ENCODE assay signal across 9 mouse cellular contexts in the genomic region with DNA sequence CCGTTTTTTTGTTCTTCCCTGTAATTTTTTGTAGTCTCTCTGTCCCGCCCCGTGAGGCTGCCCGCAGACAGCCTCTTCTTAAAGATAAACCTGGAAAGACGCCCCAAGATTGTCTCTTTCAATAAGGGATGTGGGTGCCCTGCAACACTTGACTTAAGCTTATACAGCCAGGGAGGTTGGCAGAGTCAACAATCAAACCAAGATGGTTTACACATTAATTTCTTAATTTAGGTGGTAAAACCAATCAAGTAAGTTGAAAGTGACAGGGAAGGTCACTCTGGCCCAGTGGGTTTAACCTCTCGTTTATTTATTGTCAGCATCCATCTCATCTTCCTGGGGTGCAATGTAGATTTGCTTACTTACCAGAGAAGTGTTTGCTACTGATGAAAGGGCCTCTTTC. TPM values are rescaled to one million over a fixed set of nuclear protein-coding genes. Genes with fewer than 3 reads are reported as not detected.
DNase-seq lines count a peak whose midpoint lies in the region; ATAC-seq and TF ChIP-seq lines count a peak whose summit lies in the region.
"Had no signal": no experiment of that assay in that cellular context is flagged by ENCODE, and none has a peak within 500 bp of the region (broad histone marks: within the 10 kb centered on the region; RNA-seq: fewer than 3 reads in every experiment).

No protein-coding gene starts in this region.

- H3K27me3 ChIP-seq in intestine, embryonic 14.5 days (replicated peaks; ENCODE audit: control insufficient read depth, insufficient read depth, low read length) = no peaks in the 10 kb centered on the region

- peaks cover 12% of the 10 kb centered on the region for H3K4me1 ChIP-seq in intestine, embryonic 14.5 days (replicated peaks; ENCODE audit: control insufficient read depth, insufficient read depth, low read length)

- H3K4me3 ChIP-seq in left cerebral cortex, adult 2 months = peak overlapping the region; percentile 87
- H3K4me3 ChIP-seq in intestine, embryonic 14.5 days (ENCODE audit: low read depth, low read length) = peak overlapping the region; percentile 89

- no peak for DNase-seq in left cerebral cortex, adult 2 months (ENCODE audit: extremely low spot score in 1 of 2, low spot score in 2 of 2)
- no peak for DNase-seq in left cerebral cortex, postnatal 14 days (ENCODE audit: low spot score in 2 of 2)
- DNase-seq in brain, embryonic 14.5 days (ENCODE audit: low read depth) = peak; percentile 8
- DNase-seq in intestine, embryonic 14.5 days (ENCODE audit: low spot score) = no peak
- peak; percentile 30 for DNase-seq in naive thymus-derived CD4-positive, alpha-beta T cell, adult 2 months (ENCODE audit: low read depth)
- DNase-seq in embryo, embryonic 11 days = no peak
- DNase-seq in cerebellum, postnatal 4 days (ENCODE audit: low spot score in 2 of 2) = no peak
- DNase-seq in yolk sac, embryonic 10.5 days (ENCODE audit: low spot score) = no peak

- H3K4me2 ChIP-seq in intestine, embryonic 14.5 days (ENCODE audit: low read length) = peak overlapping the region; percentile 86

- H3K36me3 ChIP-seq in intestine, embryonic 14.5 days (ENCODE audit: control insufficient read depth, insufficient read depth, low read length) = peaks cover 13% of the 10 kb centered on the region

- peak overlapping the region; percentile 60 for H3K9ac ChIP-seq in intestine, embryonic 14.5 days (ENCODE audit: low read length)

- no peak for TF ChIP-seq POLR2A in brain, embryonic 14.5 days (IDR thresholded peaks at IDR 0.05; ENCODE audit: borderline replicate concordance, extremely low read depth, insufficient read depth, insufficient read length, poor library complexity, severe bottlenecking)

- intact Hi-C loops in left cerebral cortex, adult 2 months (cut with DNase I) = no loop called here
- intact Hi-C loops in left cerebral cortex, postnatal 14 days (cut with DNase I) = no loop called here

- WGBS in intestine, embryonic 14.5 days = 2% methylated on average over 6 of the region's 6 CpGs

- H3K9me3 ChIP-seq in intestine, embryonic 14.5 days (ENCODE audit: control insufficient read depth, low read length) = no peaks in the 10 kb centered on the region

- peak overlapping the region; percentile 98 for H3K27ac ChIP-seq in left cerebral cortex, adult 2 months
- no peak overlapping the region for H3K27ac ChIP-seq in intestine, embryonic 14.5 days (ENCODE audit: low read depth)

- no peak for ATAC-seq in intestine, embryonic 14.5 days (replicated peaks; ENCODE audit: low FRiP score, low TSS enrichment, low read depth)

- no peak for TF ChIP-seq CTCF in left cerebral cortex, adult 2 months (IDR thresholded peaks at IDR 0.05)
- TF ChIP-seq CTCF in brain, embryonic 14.5 days (IDR thresholded peaks at IDR 0.05; ENCODE audit: borderline replicate concordance, extremely low read depth, insufficient read depth, insufficient read length) = no peak

RNA-seq across cellular contexts. Expression of gene Tmco3, which starts 0.7 kb away (rescaled TPM):
- 10 to 100 TPM; 47.3 to 51.9 TPM for total RNA-seq in left cerebral cortex, adult 2 months (2021)
- 10 to 100 TPM; 46.9 to 53.1 TPM for total RNA-seq in left cerebral cortex, postnatal 14 days (2021)
- 35.5 and 38.3 TPM in 2 replicates for polyA plus RNA-seq in brain, embryonic 14.5 days (2012; rRNA removed)
- 37.4 and 42.0 TPM in 2 replicates for polyA plus RNA-seq in intestine, embryonic 14.5 days (2014; fragmentation: Nextera tagmentation; extraction: Ambion mirVana)

RNA-seq across cellular contexts. Expression of gene Dcun1d2, which starts 0.7 kb away (rescaled TPM):
- total RNA-seq in left cerebral cortex, adult 2 months (2021) = 10 to 100 TPM; 40.5 to 46.0 TPM
- 10 to 100 TPM; 27.7 to 31.2 TPM for total RNA-seq in left cerebral cortex, postnatal 14 days (2021)
- polyA plus RNA-seq in brain, embryonic 14.5 days (2012; rRNA removed) = 42.6 and 44.2 TPM in 2 replicates
- 22.5 and 23.4 TPM in 2 replicates for polyA plus RNA-seq in intestine, embryonic 14.5 days (2014; fragmentation: Nextera tagmentation; extraction: Ambion mirVana)

RNA-seq across cellular contexts. Expression of gene Adprhl1, which starts 34.7 kb away (rescaled TPM):
- 1 to 10 TPM; 1.4 to 1.7 TPM for total RNA-seq in left cerebral cortex, adult 2 months (2021)
- total RNA-seq in left cerebral cortex, postnatal 14 days (2021) = 1 to 10 TPM; 1.3 to 2.8 TPM
- 0.14 and 0.29 TPM in 2 replicates for polyA plus RNA-seq in brain, embryonic 14.5 days (2012; rRNA removed)
- polyA plus RNA-seq in intestine, embryonic 14.5 days (2014; fragmentation: Nextera tagmentation; extraction: Ambion mirVana) = 0.17 and 0.27 TPM in 2 replicates
- total RNA-seq: common myeloid progenitor, adult 5-6 weeks had no signal

RNA-seq across cellular contexts. Expression of gene Tfdp1, which starts 49.9 kb away (rescaled TPM):
- 10 to 100 TPM; 58.5 to 62.5 TPM for total RNA-seq in left cerebral cortex, adult 2 months (2021)
- total RNA-seq in left cerebral cortex, postnatal 14 days (2021) = 10 to 100 TPM; 59.4 to 65.9 TPM
- polyA plus RNA-seq in brain, embryonic 14.5 days (2012; rRNA removed) = 142 and 190 TPM in 2 replicates
- 182 and 186 TPM in 2 replicates for polyA plus RNA-seq in intestine, embryonic 14.5 days (2014; fragmentation: Nextera tagmentation; extraction: Ambion mirVana)

Comparison
In these comparisons a context has a peak if more than half of its experiments do, and no peak if none do; other contexts are left out.
1. DNase-seq: peak in brain, embryonic 14.5 days (single experiment) and naive thymus-derived CD4-positive, alpha-beta T cell, adult 2 months (single experiment); none in left cerebral cortex, adult 2 months (0 of 2), left cerebral cortex, postnatal 14 days (0 of 2), intestine, embryonic 14.5 days (single experiment), embryo, embryonic 11 days (single experiment), cerebellum, postnatal 4 days (0 of 2) and yolk sac, embryonic 10.5 days (single experiment).